Mouse (Mus musculus) lung, embryonic 16.5 days (tissue): ENCODE measurements at regions not wholly inside any gene's neighbourhood (a gene's known extent, or its start where the extent isn't known, plus 50 kb on each side); places are given as distances from the start of the nearest gene placed in this dataset.

Source experiments
- ATAC-seq: fragments of 200-750 bp; cut with Nextera tagmentation; 2 replicates; pipeline ENCODE4 v1.8.0; 2017; ENCODE audit warnings: low read depth, mild to moderate bottlenecking, moderate library complexity
- H3K27ac ChIP-seq: fragments of 300-500 bp; sonication (generic); 2 replicates; pipeline ENCODE4 v1.5.1; 2014; ENCODE audit warnings: mild to moderate bottlenecking, control low read depth, low read length
- H3K27me3 ChIP-seq: fragments of 300-500 bp; sonication (generic); 2 replicates; pipeline ENCODE4 v1.6.1; 2014; ENCODE audit warnings: low read depth, low read length, mixed read lengths; ENCODE audit not compliant: control insufficient read depth, insufficient read depth
- H3K36me3 ChIP-seq: fragments of 300-500 bp; sonication (generic); 2 replicates; pipeline ENCODE4 v1.6.1; 2014; ENCODE audit warnings: low read length; ENCODE audit not compliant: control insufficient read depth, insufficient read depth
- H3K4me1 ChIP-seq: fragments of 300-500 bp; sonication (generic); replicated peaks from 2 replicates; pipeline ENCODE4 v1.6.1; 2014; ENCODE audit warnings: low read length, mixed read lengths; ENCODE audit not compliant: control insufficient read depth, insufficient read depth
- H3K4me2 ChIP-seq: fragments of 300-500 bp; sonication (generic); 2 replicates; pipeline ENCODE4 v1.6.1; 2014; ENCODE audit warnings: low read depth, low read length, control low read depth
- H3K4me3 ChIP-seq: fragments of 300-500 bp; sonication (generic); 2 replicates; pipeline ENCODE4 v1.5.1; 2014; ENCODE audit warnings: mild to moderate bottlenecking, low read length, control low read depth
- H3K9ac ChIP-seq: fragments of 300-500 bp; sonication (generic); 2 replicates; pipeline ENCODE4 v1.6.1; 2014; ENCODE audit warnings: low read length, control low read depth
- H3K9me3 ChIP-seq: fragments of 300-500 bp; sonication (generic); 2 replicates; pipeline ENCODE4 v1.6.1; 2016; ENCODE audit warnings: low read length; ENCODE audit not compliant: control insufficient read depth
- WGBS: fragments of 180-500 bp; shearing (Covaris S2); extraction: QIAGEN DNeasy Blood & Tissue Kit; methylation state at CpG from one replicate; pipeline ENCODE4 v1.1.7; 2014; 5-methylcytosine and 5-hydroxymethylcytosine counted together

DNA sequence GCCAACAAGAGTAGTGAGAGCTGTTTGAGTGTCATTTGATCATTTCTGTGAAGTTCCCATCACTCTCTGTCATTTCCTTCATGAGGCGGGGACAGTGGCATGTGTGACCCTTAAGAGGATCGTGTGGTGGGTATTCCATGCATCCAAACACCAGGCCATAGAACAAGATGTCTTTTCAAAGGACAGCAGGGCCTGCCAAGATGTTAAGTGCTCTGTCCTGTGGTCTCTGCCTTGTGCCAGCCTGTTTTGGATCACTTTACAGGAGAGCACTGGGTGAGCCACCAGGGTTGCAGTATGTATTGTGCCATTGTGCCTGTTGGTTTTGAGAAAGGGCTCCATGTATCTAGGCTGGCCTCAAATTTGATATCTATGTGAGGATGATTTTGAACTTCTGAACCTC, 173.6 kb upstream of the Gli2 start:
- Histone ChIP-seq H3K27ac (no peak overlapping the region), H3K4me1 (no peaks in the 10 kb centered on the region), H3K27me3 (no peaks in the 10 kb centered on the region), H3K9ac (no peak overlapping the region), H3K4me2 (no peak overlapping the region), H3K4me3 (no peak overlapping the region), H3K36me3 (no peaks in the 10 kb centered on the region), H3K9me3 (no peaks in the 10 kb centered on the region)
- 71% methylated on average over 2 of the region's 2 CpGs for WGBS
- ATAC-seq = no peak

DNA sequence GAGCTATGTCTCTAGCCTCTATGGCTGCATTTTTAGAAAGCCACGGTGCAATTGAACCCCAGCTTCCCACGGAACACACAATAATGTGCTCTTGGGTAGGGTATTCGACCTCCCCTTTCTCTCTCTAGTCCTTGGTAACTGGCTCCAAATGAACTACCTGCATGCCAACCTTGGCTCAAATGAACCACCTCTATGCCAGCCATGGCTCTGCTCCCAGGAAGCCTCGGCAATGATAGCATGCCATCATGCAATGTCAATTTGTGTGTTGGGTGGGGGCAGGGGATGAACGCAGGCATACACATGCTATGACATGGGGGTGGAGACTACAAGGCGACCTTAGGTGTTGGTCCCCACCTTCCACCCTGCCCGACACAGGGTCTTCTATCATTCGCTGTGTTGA, 170.5 kb upstream of the Gli2 start:
- Histone ChIP-seq H3K9ac (no peak overlapping the region), H3K27ac (no peak overlapping the region), H3K36me3 (no peaks in the 10 kb centered on the region), H3K4me3 (no peak overlapping the region), H3K4me2 (no peak overlapping the region), H3K4me1 (no peaks in the 10 kb centered on the region), H3K9me3 (no peaks in the 10 kb centered on the region), H3K27me3 (no peaks in the 10 kb centered on the region)
- 84% methylated on average over 8 of the region's 8 CpGs for WGBS
- no peak for ATAC-seq

DNA sequence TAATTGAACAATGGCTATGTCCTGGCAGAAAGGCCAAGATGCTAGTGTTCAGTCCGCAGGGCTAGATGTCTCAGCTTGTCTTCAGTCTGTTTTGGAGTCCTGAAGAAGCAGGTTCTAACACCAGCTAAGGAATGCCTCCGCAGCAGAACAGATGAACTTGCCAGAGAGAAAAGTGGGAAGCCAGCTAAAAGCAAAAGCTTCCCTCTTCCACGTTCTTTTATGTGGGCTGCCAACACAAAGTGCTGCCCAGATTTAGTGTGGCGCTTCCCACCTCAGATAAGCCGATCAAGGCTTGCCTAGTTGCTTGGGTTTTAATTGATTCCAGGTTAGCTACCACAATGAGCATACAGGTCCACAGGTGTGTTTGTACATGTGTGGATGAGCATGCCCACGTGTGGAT, 168.5 kb upstream of the Gli2 start:
- no peaks in the 10 kb centered on the region for H3K27me3 ChIP-seq
- no peaks in the 10 kb centered on the region for H3K4me1 ChIP-seq
- ATAC-seq = no peak
- WGBS = 88% methylated on average over 6 of the region's 6 CpGs
- no peak overlapping the region for H3K9ac ChIP-seq
- no peaks in the 10 kb centered on the region for H3K9me3 ChIP-seq
- no peak overlapping the region for H3K27ac ChIP-seq
- no peak overlapping the region for H3K4me2 ChIP-seq
- H3K36me3 ChIP-seq = no peaks in the 10 kb centered on the region
- no peak overlapping the region for H3K4me3 ChIP-seq

DNA sequence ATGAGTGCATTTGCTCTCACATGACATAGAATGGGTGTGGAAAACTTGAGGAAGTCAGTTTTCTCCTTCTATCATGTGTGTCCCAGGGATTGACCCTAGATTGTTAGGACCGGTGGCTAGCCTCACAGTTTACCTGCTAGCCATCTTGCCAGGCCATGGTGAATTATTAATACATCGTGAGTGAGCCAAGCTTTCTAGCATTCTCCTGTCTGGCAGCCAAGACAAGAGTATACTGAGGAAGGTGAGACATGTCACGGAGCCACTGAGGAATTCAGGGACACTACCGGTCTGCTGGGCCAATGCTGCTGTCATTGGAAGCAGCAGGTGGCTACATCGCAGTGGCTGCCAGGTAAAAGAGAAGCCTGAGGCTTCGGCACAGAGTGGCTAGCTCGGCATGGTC, 167.6 kb upstream of the Gli2 start:
- H3K27me3 ChIP-seq = no peaks in the 10 kb centered on the region
- no peak overlapping the region for H3K4me2 ChIP-seq
- no peak for ATAC-seq
- no peak overlapping the region for H3K4me3 ChIP-seq
- H3K9ac ChIP-seq = no peak overlapping the region
- H3K4me1 ChIP-seq = no peaks in the 10 kb centered on the region
- H3K9me3 ChIP-seq = no peaks in the 10 kb centered on the region
- WGBS = 78% methylated on average over 7 of the region's 7 CpGs
- H3K27ac ChIP-seq = no peak overlapping the region
- no peaks in the 10 kb centered on the region for H3K36me3 ChIP-seq

DNA sequence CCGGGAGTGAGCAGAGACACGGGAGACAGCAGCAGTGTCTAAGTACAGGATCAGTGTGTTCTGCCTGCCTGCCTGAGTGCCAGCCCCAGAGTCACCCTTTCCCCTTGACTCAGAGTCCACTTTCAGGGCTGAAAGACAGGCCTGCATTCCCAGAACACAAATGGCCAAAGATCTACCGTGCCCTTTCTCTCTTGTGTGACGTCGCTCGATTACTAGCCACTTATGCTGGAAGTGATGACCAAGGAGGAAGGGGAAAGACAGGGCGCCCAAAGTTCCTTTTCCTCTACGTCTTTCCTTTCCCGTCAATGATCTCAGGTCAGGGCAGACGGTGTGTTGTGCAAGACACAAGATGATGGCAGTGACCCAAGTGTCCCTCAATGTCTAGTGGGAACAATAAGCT, 166.4 kb upstream of the Gli2 start:
- H3K4me3 ChIP-seq = no peak overlapping the region

DNA sequence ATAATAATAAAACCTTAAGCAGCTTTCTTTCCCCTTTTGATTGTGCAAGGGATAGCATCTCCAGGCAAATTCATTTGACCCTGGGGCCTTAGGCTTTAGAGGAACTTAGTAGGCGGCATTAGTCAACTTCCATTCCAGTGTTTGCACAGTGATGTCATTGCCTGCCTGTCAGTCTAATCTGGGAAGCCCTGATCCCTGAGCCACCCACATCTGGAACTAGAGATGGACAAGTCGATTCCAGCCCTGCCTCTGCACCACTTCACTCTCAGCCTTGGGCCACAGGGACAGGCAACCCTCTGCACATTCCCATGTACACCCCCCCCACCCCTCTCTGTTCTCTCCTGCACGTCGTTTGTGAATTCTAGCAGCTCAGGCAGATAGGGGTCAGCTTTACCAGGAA, 164.0 kb upstream of the Gli2 start:
- 17% methylated on average over 4 of the region's 4 CpGs for WGBS
- no peak for ATAC-seq
- H3K36me3 ChIP-seq = no peaks in the 10 kb centered on the region
- no peaks in the 10 kb centered on the region for H3K9me3 ChIP-seq
- no peak overlapping the region for H3K27ac ChIP-seq
- no peaks in the 10 kb centered on the region for H3K27me3 ChIP-seq
- no peaks in the 10 kb centered on the region for H3K4me1 ChIP-seq
- no peak overlapping the region for H3K9ac ChIP-seq
- H3K4me3 ChIP-seq = no peak overlapping the region
- no peak overlapping the region for H3K4me2 ChIP-seq

More for the DNA sequence above, 166.4 kb upstream of the Gli2 start:
- 56% methylated on average over 10 of the region's 10 CpGs for WGBS
- ATAC-seq = no peak
- Histone ChIP-seq H3K9ac (no peak overlapping the region), H3K27ac (no peak overlapping the region), H3K36me3 (no peaks in the 10 kb centered on the region), H3K4me2 (no peak overlapping the region), H3K4me1 (no peaks in the 10 kb centered on the region), H3K9me3 (no peaks in the 10 kb centered on the region), H3K27me3 (no peaks in the 10 kb centered on the region)

GRCm38 (mm10) chr1:119209607-119210007, 156.2 kb upstream of the Gli2 start:
- Histone ChIP-seq H3K4me3 (no peak overlapping the region), H3K9ac (no peak overlapping the region), H3K4me1 (peaks cover 6% of the 10 kb centered on the region), H3K27me3 (no peaks in the 10 kb centered on the region), H3K4me2 (peak overlapping the region; percentile 9; the same call in 1 of the 2 replicates), H3K27ac (no peak overlapping the region), H3K9me3 (no peaks in the 10 kb centered on the region), H3K36me3 (no peaks in the 10 kb centered on the region)
- ATAC-seq = peak; percentile 73
- WGBS = 31% methylated on average over 7 of the region's 7 CpGs

- Histone ChIP-seq H3K9ac (no peak overlapping the region), H3K36me3 (no peaks in the 10 kb centered on the region), H3K27me3 (no peaks in the 10 kb centered on the region), H3K9me3 (no peaks in the 10 kb centered on the region), H3K27ac (no peak overlapping the region), H3K4me2 (no peak overlapping the region), H3K4me3 (no peak overlapping the region), H3K4me1 (no peaks in the 10 kb centered on the region)
- WGBS = 76% methylated on average over 6 of the region's 6 CpGs
- ATAC-seq = no peak
Measured at GRCm38 (mm10) chr1:119202456-119202855, 149.0 kb upstream of the Gli2 start.

DNA sequence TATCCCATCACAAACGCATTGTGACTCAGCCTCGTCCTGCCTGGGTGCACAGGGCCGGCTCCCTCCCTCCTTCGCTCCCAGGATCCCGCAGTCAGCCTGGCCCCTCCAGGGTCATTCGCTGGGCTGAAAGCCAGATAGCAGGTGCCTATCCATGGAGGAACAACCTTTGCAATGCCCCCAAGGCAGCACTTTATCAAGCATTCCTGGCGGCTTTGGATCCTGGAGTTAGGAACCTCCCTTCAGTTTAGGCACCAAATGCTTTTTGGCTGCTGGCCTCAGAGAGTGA, 143.9 kb upstream of the Gli2 start:
- Histone ChIP-seq H3K36me3 (no peaks in the 10 kb centered on the region), H3K4me3 (no peak overlapping the region), H3K9ac (no peak overlapping the region), H3K27ac (no peak overlapping the region), H3K4me1 (no peaks in the 10 kb centered on the region), H3K4me2 (no peak overlapping the region), H3K9me3 (no peaks in the 10 kb centered on the region), H3K27me3 (no peaks in the 10 kb centered on the region)
- peak; percentile 27; the same call in 1 of the 2 replicates for ATAC-seq
- WGBS = 33% methylated on average over 7 of the region's 7 CpGs

GRCm38 (mm10) chr1:119196674-119197414, 143.4 kb upstream of the Gli2 start:
- ATAC-seq = 0 out of 2 replicates have a peak, but pooled peaks have one; percentile 18
- WGBS = 33% methylated on average over 13 of the region's 13 CpGs
- Histone ChIP-seq H3K9ac (no peak overlapping the region), H3K9me3 (no peaks in the 10 kb centered on the region), H3K4me1 (no peaks in the 10 kb centered on the region), H3K27me3 (no peaks in the 10 kb centered on the region), H3K4me3 (no peak overlapping the region), H3K27ac (no peak overlapping the region), H3K4me2 (no peak overlapping the region), H3K36me3 (no peaks in the 10 kb centered on the region)
